Mouse (Mus musculus) C2C12 (cell line): ENCODE measurements around the gene Creb1.

Source experiments
- CEBPB ChIP-seq: IDR thresholded peaks from one replicate; pipeline ENCODE4 v1.6.1; 2011; ENCODE audit warnings: low read depth, mild to moderate bottlenecking, control low read depth, moderate library complexity
- CTCF ChIP-seq: IDR thresholded peaks from one replicate; pipeline ENCODE4 v1.5.1; 2011; ENCODE audit not compliant: control insufficient read depth, insufficient read depth, insufficient read length
- MAX ChIP-seq: IDR thresholded peaks from one replicate; pipeline ENCODE4 v1.6.1; 2011; ENCODE audit warnings: mild to moderate bottlenecking, control low read depth
- USF1 ChIP-seq: IDR thresholded peaks from one replicate; pipeline ENCODE4 v1.6.1; 2011; ENCODE audit warnings: low read depth, mild to moderate bottlenecking, control low read depth, moderate library complexity

DNA sequence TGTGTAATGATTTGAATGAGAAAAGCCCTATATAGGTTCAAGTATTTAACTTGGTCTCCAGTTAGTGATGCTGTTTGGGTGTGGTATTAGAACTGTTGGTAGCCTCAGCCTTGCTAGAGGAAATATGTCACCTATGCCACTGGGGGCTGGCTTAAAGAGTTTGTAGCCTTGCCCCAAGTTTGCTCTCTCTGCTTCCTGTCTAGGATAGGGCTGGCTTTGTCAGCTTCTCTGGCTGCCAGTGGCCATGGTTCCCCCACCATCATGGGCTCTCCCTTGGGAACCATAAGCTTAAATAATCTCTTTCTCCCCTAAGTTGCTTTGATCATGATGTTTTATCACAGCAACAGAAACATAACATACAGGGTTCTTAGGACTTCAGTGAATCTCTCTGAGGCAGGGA lies 92.8 kb downstream of the Creb1 start:
- TF ChIP-seq CTCF = no peak
- TF ChIP-seq USF1 = no peak
- TF ChIP-seq MAX = no peak
- TF ChIP-seq CEBPB = no peak
